Mouse (Mus musculus) B cell, adult (primary cell): ENCODE measurements around the gene Htr1b. TPM values are rescaled to one million over a fixed set of nuclear protein-coding genes. Genes with fewer than 3 reads are reported as not detected.

ENCODE experiments used
- total RNA-seq: library from RNA; stranded (reverse); gene quantifications from 4 replicates; pipeline ENCODE4 v1.2.4, GENCODE M21; 2023; ENCODE audit not compliant: inconsistent age

Htr1b gene
- total RNA-seq, result not detected in 4 replicates

DNA sequence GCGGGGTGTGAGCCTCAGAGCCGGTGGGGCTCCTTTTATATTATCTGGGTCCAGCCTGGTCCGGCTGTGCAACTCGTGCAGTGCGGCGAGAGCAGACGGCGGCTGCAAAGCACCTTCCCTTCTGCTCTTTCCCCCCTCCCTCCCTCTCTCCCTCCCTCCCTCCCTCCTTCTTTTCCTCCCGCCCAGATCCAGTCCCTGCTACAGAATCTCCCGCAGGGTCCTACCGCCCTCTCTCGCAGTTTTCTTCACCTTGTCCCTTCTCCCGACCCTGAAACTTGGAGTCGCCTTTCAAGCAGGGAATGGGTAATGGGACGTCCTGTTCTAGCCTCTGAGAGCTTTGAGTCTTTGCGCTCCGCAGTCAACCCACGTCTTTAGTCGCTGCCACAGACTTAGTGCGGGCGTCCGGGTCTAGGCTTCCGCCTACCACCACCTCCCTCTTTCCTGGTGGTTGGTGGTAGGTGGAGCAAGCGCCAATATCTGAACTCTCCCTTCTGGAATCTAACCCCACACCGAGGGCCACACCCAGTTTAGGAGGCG is at the start of gene Htr1b:
Htr1b (minus strand) TSS at position 392 of the 537 bp plus-strand sequence.

Other genes with a start within 250 kb of the Htr1b start
- 0.24 to 0.67 TPM (median 0.45 TPM) in 4 replicates for gene Mei4, start 229.8 kb upstream of the Htr1b start, total RNA-seq